Mouse (Mus musculus) MN1 (cell line): ENCODE results near the gene Lce1e.
"Not testable (repeated sequence)": the region's sequence is repeated elsewhere in the genome, so short reads cannot be mapped to it uniquely, and the experiment has no call there.

Source experiments
- DNase-seq: peaks from one replicate; pipeline ENCODE4 v3.0.0-alpha.2; 2016; ENCODE audit warnings: low spot score

Gene Lce1e

GRCm38 (mm10) chr3:92708974-92709373 lies at the start of gene Lce1e:
Lce1e (minus strand) TSS chr3:92709074.
- DNase-seq = no peak

GRCm38 (mm10) chr3:92753197-92753596 lies 44.3 kb upstream of the Lce1e start:
- no peak for DNase-seq

DNA sequence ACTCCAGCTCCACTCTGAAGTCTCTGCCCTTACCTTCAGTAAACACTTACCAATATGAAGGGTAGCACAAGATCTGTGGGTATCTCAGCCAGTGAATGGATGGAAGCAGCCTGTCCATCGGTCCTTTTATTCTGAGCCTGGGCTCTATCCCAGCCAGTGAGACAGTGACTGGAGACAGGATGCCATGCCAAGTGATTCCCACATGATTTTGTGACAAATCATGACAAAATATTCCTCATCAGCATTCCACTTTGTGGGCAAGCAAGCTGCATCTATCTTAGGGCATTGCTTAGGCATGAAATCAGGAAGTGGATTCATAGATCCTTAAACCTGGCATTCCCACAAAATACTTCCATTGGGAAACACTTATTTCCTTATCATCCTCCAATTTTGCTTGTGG lies 43.4 kb upstream of the Lce1e start, which contains the start of gene Lce1g:
Gene Lce1g, minus strand, starts transcription at position 101 of the 400 bp plus-strand sequence.
- DNase-seq = no peak

DNA sequence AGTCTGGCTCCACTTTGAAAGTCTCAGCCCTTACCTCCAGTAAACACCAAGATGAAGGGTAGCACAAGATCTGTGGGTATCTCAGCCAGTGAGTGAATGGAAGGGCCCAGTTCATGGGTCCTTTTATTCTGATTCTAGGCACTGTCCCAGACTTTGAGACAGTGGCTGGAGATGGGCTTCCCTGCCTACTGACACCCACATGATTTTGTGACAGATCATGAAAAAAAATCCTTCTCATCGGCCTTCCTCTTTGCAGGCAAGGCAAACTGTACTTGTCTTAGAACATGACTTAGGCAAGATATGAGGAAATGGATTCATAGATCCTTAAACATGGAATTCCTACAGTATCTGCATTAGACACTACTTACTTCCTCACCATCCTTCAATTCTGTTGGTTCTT lies 30.1 kb upstream of the Lce1e start, which contains the start of gene Gm38119:
Gene Gm38119, minus strand, starts transcription at position 101 of the 400 bp plus-strand sequence.
- DNase-seq = no peak

- no peak for DNase-seq
Observed at GRCm38 (mm10) chr3:92722631-92723030, 13.8 kb upstream of the Lce1e start.

DNA sequence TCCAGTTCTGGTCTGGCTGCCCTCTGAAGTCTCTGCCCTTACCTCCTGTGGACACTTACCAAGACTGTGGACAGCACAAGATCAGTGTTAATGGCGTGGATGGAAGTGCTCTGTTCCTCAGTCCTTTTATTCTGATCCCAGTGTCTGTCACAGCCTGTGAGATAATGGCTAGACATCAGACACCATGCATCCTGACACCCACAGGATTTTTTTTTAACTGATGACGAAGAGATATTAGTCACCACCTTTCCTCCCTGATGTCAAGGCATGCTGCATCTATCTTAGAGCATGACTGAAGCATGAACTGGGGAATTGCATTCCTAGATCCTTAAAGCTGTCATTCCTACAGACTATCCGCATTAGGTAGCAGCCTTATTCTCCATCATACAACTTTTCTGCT lies 11.4 kb upstream of the Lce1e start, which contains the start of gene Lce1f:
Gene Lce1f, minus strand, starts transcription at position 101 of the 400 bp plus-strand sequence.
- no peak for DNase-seq

DNA sequence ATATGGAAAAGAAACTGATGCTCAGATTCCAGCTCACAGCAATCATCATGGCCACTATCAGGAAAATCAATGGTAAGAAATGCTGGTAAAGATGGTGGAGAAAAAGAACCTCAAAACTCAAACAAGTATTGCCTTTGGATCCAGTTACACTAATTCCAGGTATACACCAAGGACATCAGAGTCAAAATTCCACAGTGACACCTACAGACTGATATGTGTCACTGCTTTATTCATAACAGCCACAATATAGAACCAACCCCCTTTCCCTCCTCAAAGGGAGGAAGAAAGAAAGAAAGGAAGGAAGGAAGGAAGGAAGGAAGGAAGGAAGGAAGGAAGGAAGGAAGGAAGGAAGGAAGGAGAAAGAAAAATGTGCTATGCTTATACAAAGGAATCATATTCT lies 6.2 kb upstream of the Lce1e start:
- DNase-seq = no peak

DNA sequence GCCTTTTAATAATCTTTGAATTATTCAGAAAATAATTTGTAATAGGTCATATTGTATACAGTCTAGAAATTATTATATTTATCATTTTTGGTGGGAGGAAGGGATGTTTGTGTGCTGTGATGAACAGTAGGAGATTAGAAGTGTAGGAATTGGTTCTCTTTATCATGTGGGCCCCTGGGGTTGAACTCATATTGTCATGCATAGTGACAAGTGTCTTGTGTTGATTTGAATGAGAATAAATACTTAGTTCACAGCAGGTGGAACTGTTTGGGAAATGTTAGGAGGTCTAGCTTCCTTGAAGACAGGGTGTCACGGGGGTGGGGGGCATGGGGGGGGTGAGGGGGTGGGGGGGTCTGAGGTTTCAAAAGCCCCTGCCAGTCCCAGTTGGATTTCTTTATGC lies 14.3 kb downstream of the Lce1e start:
- DNase-seq = no peak

DNA sequence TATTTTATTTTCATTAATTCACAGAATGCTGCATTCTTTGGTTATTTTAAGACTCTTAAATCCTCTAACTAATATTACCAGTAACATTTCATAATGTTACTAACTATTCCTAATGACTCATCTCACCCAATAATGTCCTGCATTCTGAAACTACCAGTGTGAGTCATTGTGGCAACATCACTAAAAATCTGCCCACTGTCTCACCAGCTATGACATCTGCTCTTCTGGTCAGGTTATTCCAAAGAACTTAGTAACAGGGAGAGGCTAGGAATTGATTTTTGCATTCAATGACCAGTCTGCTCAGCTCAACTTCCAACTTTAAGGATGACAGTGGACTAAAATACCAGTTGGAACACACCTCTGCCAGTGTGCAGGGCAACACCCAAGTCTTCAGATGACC lies 17.2 kb downstream of the Lce1e start:
- DNase-seq = no peak

DNA sequence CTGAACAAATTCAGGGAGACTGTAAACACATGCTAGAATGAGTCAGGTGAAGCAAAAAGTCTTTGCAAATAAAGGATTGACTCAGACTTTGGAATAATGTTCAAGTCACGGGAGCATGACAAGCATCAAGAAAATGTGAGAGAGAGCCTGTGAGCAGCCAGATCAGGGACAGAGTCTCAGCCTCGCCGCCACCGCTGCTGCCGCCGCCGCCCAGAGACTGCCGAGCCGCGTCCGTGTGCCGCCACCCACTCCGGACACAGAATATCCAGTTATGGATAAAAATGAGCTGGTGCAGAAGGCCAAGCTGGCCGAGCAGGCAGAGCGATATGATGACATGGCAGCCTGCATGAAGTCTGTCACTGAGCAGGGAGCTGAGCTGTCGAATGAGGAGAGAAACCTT lies 19.7 kb downstream of the Lce1e start:
- not testable (repeated sequence) for DNase-seq

DNA sequence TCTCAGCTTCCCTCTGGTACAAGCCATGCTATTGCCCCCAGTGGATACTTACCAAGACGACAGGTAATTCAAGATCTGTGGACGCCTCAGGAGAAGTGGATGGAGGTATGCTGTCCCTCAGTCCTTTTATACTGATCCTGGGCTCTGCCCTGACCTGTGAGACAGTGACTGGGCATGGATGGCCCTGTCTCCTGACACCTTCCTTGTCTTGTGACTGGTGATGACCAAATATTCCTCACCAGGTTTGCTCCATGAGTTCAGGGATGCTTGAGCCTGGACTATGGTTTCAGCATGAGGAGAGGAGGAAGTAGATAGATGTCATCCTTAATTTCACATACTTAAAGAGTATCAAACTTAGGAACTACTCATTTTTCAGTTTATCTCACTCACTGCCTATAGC lies 21.8 kb downstream of the Lce1e start, which contains the start of gene Lce1d:
Gene Lce1d, minus strand, starts transcription at position 101 of the 400 bp plus-strand sequence.
- DNase-seq = no peak

GRCm38 (mm10) chr3:92678947-92679346 lies 29.9 kb downstream of the Lce1e start, which contains the start of gene Lce1c:
Lce1c (plus strand) TSS chr3:92679247.
- no peak for DNase-seq

DNA sequence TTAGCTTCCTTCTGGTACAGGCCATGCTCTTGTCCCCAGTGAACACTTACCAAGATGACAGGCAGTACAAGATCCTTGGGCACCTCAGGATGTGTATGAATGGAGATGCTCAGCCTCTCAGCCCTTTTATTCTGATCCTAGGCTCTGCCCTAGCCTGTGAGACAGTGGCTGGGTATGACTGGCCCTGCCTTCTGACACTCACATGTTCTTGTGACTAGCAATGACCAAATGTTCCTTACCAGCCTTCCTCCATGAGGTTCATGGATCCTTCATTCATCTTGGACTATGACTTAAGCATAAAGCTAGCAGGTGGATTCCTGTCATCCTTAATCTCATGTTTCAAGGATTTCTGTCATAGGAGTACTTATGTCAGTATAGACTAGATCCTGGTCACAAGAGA lies 38.7 kb downstream of the Lce1e start, which contains the start of gene Lce1a2:
Gene Lce1a2, minus strand, starts transcription at position 101 of the 400 bp plus-strand sequence.
- no peak for DNase-seq
